Mouse (Mus musculus): ENCODE measurements around the gene Rara.

- TF ChIP-seq CTCF (conservative IDR thresholded peaks at IDR 0.05 in 1 of 2, IDR thresholded peaks at IDR 0.05 in 1 of 2; ENCODE audit: low read depth in 2 of 2, low read length in 2 of 2) (no peak), HCFC1 (IDR thresholded peaks at IDR 0.05; ENCODE audit: low read depth, low read length) (no peak), JUN (IDR thresholded peaks at IDR 0.05; ENCODE audit: insufficient read depth, low read depth, low read length) (no peak), UBTF (IDR thresholded peaks at IDR 0.05; ENCODE audit: low read depth, low read length) (no peak), CHD2 (IDR thresholded peaks at IDR 0.05; ENCODE audit: low read length) (no peak), ZC3H11A (IDR thresholded peaks at IDR 0.05; ENCODE audit: low read depth, low read length) (no peak), NELFE (IDR thresholded peaks at IDR 0.05; ENCODE audit: low read depth, low read length) (no peak), BHLHE40 (IDR thresholded peaks at IDR 0.05; ENCODE audit: low read depth, low read length) (no peak), MXI1 (IDR thresholded peaks at IDR 0.05; ENCODE audit: low read depth, low read length) (no peak), POLR2AphosphoS2 (IDR thresholded peaks at IDR 0.05; ENCODE audit: low read depth, low read length) (no peak), EP300 (IDR thresholded peaks at IDR 0.05; ENCODE audit: low read length) (no peak), ZNF384 (IDR thresholded peaks at IDR 0.05; ENCODE audit: low read depth, low read length) (no peak)
Observed at GRCm38 (mm10) chr11:98917428-98918005, 10.1 kb upstream of the Rara start.

Measured in CH12.LX (cell line).